Mouse (Mus musculus): ENCODE data around the gene 4930503E14Rik. TPM values are rescaled to one million over a fixed set of nuclear protein-coding genes. Genes with fewer than 3 reads are reported as not detected.
"Not testable (repeated sequence)": the region's sequence is repeated elsewhere in the genome, so short reads cannot be mapped to it uniquely, and the experiment has no call there.

Gene 4930503E14Rik
- 0.17 TPM in 1 of 2 replicates, not detected in the other for polyA plus RNA-seq (2016; fragmentation: Nextera tagmentation; extraction: Ambion mirVana)

DNA sequence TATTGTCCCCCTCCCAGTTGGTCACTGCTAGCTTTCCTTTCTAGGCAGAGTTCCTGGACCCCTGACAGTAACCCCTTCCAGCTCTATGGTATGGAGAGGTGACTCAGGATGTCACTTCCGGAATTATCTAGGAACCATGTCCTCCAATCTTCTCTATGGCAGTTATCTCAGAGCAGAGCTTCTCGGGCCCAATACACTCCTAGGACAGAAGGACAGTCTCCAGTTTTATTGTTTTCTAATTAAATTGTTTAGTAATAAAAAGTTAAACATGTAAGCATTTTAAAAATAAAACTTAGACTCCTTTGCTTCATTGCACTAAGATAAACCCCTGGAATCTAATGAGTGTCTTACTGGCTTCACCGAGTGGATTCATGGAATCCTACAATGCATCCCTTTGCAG lies at the start of gene 4930503E14Rik:
4930503E14Rik (minus strand) TSS at position 101 of the 400 bp plus-strand sequence.
- H3K9ac ChIP-seq; ATAC-seq (ENCODE audit: insufficient number of reproducible peaks, insufficient read depth, low FRiP score, low TSS enrichment); H3K27ac ChIP-seq; H3K4me1 ChIP-seq; H3K4me3 ChIP-seq; H3K27me3 ChIP-seq; H3K36me3 ChIP-seq; H3K9me3 ChIP-seq; H3K4me2 ChIP-seq (replicated peaks): not testable (repeated sequence)
- 92% methylated on average over 3 of the region's 3 CpGs for WGBS

DNA sequence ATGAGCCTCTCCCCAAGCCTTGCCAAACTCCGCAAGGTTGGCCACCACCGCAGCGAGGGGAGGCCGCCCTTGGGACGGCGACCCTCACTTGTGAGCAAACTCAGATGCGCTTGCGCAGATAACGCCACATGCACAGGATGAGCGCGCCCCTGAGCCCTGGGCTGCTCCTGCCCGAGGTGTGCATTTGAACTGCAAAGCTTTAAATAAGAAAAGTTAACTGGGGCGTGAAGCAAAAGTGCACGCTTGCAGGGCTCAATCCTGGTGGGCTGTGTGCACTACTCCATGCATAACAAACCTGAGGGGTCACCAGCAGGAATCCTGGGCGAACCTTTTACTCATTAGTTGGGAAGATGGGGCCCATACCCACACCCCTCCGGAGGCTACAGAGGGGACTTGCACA lies 35.0 kb upstream of the 4930503E14Rik start:
- WGBS = 90% methylated on average over 16 of the region's 16 CpGs
- Histone ChIP-seq H3K9ac (no peak overlapping the region), H3K27me3 (no peaks in the 10 kb centered on the region), H3K9me3 (no peaks in the 10 kb centered on the region; the same call in 1 of the 2 replicates), H3K4me3 (no peak overlapping the region), H3K4me1 (no peaks in the 10 kb centered on the region), H3K27ac (no peak overlapping the region), H3K36me3 (no peaks in the 10 kb centered on the region), H3K4me2 (replicated peaks) (no peak overlapping the region)
- ATAC-seq (ENCODE audit: insufficient number of reproducible peaks, insufficient read depth, low FRiP score, low TSS enrichment) = no peak

DNA sequence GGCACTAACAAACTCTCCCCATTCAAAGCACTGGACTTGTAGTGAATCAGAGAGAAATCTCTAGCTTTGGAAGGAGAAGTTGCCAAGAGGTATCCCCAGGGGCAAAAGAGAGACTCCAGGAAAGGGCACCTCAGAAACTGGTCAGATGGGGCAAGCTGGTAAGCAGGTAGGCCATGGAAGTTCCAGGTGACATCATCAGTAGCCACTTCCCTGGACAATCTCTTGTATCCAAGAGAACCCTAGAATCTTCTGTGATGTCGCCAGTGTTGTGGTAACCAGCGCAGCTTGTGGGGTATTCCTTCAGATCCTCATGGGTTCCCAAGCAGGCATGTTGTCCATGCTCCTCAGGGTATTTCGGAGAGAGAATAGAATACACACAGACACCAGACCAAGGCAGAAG lies 15.7 kb downstream of the 4930503E14Rik start, which contains the start of gene Gm8212:
Gm8212 (plus strand) TSS at position 301 of the 400 bp plus-strand sequence.
- 100% methylated on average over 1 of the region's 3 CpGs for WGBS

DNA sequence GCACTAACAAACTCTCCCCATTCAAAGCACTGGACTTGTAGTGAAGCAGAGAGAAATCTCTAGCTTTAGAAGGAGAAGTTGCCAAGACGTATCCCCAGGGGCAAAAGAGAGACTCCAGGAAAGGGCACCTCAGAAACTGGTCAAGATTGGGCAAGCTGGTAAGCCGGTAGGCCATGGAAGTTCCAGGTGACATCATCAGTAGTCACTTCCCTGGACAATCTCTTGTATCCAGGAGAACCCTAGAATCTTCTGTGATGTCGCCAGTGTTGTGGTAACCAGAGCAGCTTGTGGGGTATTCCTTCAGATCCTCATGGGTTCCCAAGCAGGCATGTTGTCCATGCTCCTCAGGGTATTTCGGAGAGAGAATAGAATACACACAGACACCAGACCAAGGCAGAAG lies 89.5 kb downstream of the 4930503E14Rik start, which contains the start of gene Gm3327:
Gm3327 (plus strand) TSS at position 301 of the 400 bp plus-strand sequence.
- 83% methylated on average over 4 of the region's 4 CpGs for WGBS

More for the DNA sequence above, 15.7 kb downstream of the 4930503E14Rik start, which contains the start of gene Gm8212:
- not testable (repeated sequence) for H3K27ac ChIP-seq; H3K9me3 ChIP-seq; H3K4me2 ChIP-seq (replicated peaks); ATAC-seq (ENCODE audit: insufficient number of reproducible peaks, insufficient read depth, low FRiP score, low TSS enrichment); H3K27me3 ChIP-seq; H3K4me1 ChIP-seq; H3K9ac ChIP-seq; H3K36me3 ChIP-seq; H3K4me3 ChIP-seq

More for the DNA sequence above, 89.5 kb downstream of the 4930503E14Rik start, which contains the start of gene Gm3327:
- H3K4me2 ChIP-seq (replicated peaks); H3K36me3 ChIP-seq; H3K27ac ChIP-seq; H3K9me3 ChIP-seq; ATAC-seq (ENCODE audit: insufficient number of reproducible peaks, insufficient read depth, low FRiP score, low TSS enrichment); H3K4me3 ChIP-seq; H3K9ac ChIP-seq; H3K4me1 ChIP-seq; H3K27me3 ChIP-seq: not testable (repeated sequence)

Other genes with a start within 250 kb of the 4930503E14Rik start
- not detected in 2 replicates for gene Ang6, start 211.0 kb downstream of the 4930503E14Rik start, polyA plus RNA-seq (2016; fragmentation: Nextera tagmentation; extraction: Ambion mirVana)
- not detected in 2 replicates for gene Ear2, start 110.6 kb downstream of the 4930503E14Rik start, polyA plus RNA-seq (2016; fragmentation: Nextera tagmentation; extraction: Ambion mirVana)
- not detected in 2 replicates for gene Gm3327, start 89.4 kb downstream of the 4930503E14Rik start, polyA plus RNA-seq (2016; fragmentation: Nextera tagmentation; extraction: Ambion mirVana)
- not detected in 2 replicates for gene Gm8212, start 15.6 kb downstream of the 4930503E14Rik start, polyA plus RNA-seq (2016; fragmentation: Nextera tagmentation; extraction: Ambion mirVana)
- not detected in 2 replicates for gene Gm8220, start 72.3 kb upstream of the 4930503E14Rik start, polyA plus RNA-seq (2016; fragmentation: Nextera tagmentation; extraction: Ambion mirVana)
- gene Gm5930, start 125.3 kb upstream of the 4930503E14Rik start, polyA plus RNA-seq (2016; fragmentation: Nextera tagmentation; extraction: Ambion mirVana) = not detected in 2 replicates
- not detected in 2 replicates for gene Gm8229, start 152.1 kb upstream of the 4930503E14Rik start, polyA plus RNA-seq (2016; fragmentation: Nextera tagmentation; extraction: Ambion mirVana)
- gene Gm3371, start 197.4 kb upstream of the 4930503E14Rik start, polyA plus RNA-seq (2016; fragmentation: Nextera tagmentation; extraction: Ambion mirVana) = not detected in 2 replicates
- gene Gm8232, start 220.4 kb upstream of the 4930503E14Rik start, polyA plus RNA-seq (2016; fragmentation: Nextera tagmentation; extraction: Ambion mirVana) = not detected in 2 replicates

All from embryonic facial prominence, embryonic 12.5 days (tissue).